Mouse (Mus musculus): ENCODE results near the gene Galnt2. TPM values are rescaled to one million over a fixed set of nuclear protein-coding genes. Genes with fewer than 3 reads are reported as not detected.

The Galnt2 gene
- polyA plus RNA-seq, 1 experiment from 2014 or later: 84.8 TPM

DNA sequence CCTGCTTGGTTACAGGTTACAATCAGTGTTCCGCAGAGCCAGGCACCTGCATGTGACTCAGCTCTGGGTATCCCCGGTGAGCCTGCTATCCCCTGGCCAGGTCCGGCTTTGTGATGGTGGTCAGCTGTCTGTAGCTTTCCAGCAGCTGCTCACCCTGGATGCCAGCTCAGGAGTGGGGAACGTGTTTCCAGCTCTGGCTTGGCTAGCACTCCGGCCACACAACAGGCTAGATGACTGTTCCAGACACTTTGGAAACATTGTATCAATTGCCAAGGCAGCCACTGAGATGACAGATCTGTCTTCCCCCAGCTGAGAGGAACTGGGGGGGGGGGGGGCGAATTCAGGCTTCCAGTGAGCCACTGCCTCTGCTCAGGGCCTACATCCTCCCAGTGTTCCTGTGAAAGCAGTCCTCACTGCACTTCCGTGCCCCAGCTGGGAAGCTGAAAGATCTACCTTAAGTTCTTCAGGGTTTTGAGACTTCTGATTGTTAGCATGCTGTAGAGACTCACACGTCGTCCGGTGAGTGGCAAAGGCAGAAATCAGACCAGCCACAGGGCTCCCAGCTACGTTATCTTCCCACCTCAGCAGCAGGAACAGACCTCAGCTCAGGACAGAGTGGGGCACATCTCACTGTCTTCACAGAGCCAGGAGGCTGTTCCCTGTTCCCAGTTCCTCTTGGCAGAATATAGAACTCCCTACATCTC lies 87.6 kb downstream of the Galnt2 start:
- WGBS: 79% methylated on average over 11 of the region's 11 CpGs
- H3K9ac ChIP-seq: no peak overlapping the region
- H3K4me1 ChIP-seq: peaks cover 64% of the 10 kb centered on the region
- no peaks in the 10 kb centered on the region for H3K27me3 ChIP-seq
- no peaks in the 10 kb centered on the region for H3K9me3 ChIP-seq (replicated peaks)
- ATAC-seq (ENCODE audit: low FRiP score): no peak
- no peak overlapping the region for H3K4me3 ChIP-seq
- no peak overlapping the region for H3K4me2 ChIP-seq (replicated peaks)
- peak overlapping the region; percentile 18; the same call in 1 of the 2 replicates for H3K27ac ChIP-seq
- H3K36me3 ChIP-seq: peaks cover 11% of the 10 kb centered on the region

DNA sequence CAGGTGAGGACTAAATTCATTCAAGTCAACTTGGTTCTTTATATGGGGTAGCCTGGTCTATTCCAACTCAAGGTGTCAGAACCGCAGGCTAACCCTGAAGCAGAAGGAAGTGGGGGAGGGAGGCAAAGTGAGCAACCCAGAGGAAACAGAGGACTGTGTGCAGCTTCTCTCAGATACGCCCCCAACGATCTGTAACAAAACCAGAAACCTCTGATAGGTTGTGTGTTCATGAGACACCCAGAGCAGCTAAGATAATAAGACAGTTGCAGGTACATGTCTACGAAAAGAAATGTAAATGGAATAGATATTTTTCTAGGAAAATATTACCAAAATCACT lies 88.1 kb downstream of the Galnt2 start:
- Histone ChIP-seq H3K4me1 (peaks cover 61% of the 10 kb centered on the region), H3K9ac (no peak overlapping the region), H3K36me3 (peaks cover 17% of the 10 kb centered on the region), H3K27me3 (no peaks in the 10 kb centered on the region), H3K4me3 (no peak overlapping the region), H3K27ac (no peak overlapping the region), H3K4me2 (replicated peaks) (no peak overlapping the region), H3K9me3 (replicated peaks) (no peaks in the 10 kb centered on the region)
- WGBS: 93% methylated on average over 4 of the region's 4 CpGs
- no peak for ATAC-seq (ENCODE audit: low FRiP score)

DNA sequence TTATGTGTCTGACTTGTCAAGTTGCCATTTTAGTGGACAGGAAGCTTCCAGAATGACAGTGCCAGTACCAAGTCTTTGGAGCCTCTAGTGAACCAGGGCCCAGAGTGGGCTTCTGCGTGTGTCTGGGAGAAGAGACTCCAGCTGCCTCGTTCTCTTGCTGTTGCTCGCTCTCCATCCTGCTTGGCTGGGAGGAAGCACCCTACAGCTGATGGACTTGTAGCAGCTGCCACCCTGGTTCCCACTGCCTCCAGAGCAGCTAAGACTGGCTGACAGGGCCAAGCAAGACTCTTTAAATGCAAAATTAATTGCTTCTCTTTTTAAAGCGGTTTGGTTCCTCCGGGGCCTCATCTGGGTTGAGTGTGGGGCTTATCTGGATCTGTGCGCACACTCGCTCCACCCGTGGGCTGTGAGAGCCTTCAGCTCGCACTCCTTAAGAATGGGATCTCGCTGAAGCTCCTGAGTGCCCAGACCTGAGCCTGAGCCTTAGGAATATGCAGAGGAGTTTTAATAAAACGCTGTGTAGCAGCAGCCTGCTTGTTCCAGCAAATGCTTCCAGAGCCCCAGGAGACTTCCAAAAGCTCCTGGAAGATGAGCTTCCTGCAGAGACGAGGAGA lies 90.1 kb downstream of the Galnt2 start:
- Histone ChIP-seq H3K36me3 (peaks cover 35% of the 10 kb centered on the region), H3K9ac (peak overlapping the region; percentile 41; the same call in 1 of the 2 replicates), H3K27me3 (no peaks in the 10 kb centered on the region), H3K9me3 (replicated peaks) (no peaks in the 10 kb centered on the region), H3K4me1 (peaks cover 48% of the 10 kb centered on the region), H3K4me3 (no peak overlapping the region), H3K27ac (peak overlapping the region; percentile 66), H3K4me2 (replicated peaks) (no peak overlapping the region; the same call in 1 of the 2 replicates)
- 0 out of 2 replicates have a peak, but pooled peaks have one; percentile 33 for ATAC-seq (ENCODE audit: low FRiP score)
- WGBS: 52% methylated on average over 12 of the region's 12 CpGs

DNA sequence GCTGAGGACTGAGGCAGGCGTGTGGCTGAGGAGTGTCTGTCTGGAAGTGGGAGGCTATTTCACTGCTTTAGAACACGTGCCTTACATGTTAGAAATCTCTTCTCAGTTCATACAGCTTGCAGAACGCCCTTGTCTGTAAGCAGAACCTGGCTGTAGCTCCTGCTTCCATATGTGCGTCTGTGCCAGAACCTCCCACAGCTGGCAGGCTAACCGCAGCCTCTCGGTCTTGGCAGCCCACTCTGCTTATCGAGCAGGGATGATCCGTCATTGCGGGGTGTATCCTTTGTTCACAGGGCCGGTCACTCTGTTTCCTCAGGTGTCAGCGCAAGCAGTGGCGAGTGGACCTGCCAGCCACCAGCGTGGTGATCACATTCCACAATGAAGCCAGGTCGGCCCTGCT lies 92.2 kb downstream of the Galnt2 start:
- Histone ChIP-seq H3K4me3 (no peak overlapping the region), H3K4me2 (replicated peaks) (no peak overlapping the region), H3K27me3 (no peaks in the 10 kb centered on the region), H3K9me3 (replicated peaks) (no peaks in the 10 kb centered on the region), H3K9ac (no peak overlapping the region), H3K36me3 (peaks cover 51% of the 10 kb centered on the region), H3K27ac (no peak overlapping the region), H3K4me1 (peaks cover 40% of the 10 kb centered on the region)
- ATAC-seq (ENCODE audit: low FRiP score): no peak
- WGBS: 93% methylated on average over 14 of the region's 14 CpGs

DNA sequence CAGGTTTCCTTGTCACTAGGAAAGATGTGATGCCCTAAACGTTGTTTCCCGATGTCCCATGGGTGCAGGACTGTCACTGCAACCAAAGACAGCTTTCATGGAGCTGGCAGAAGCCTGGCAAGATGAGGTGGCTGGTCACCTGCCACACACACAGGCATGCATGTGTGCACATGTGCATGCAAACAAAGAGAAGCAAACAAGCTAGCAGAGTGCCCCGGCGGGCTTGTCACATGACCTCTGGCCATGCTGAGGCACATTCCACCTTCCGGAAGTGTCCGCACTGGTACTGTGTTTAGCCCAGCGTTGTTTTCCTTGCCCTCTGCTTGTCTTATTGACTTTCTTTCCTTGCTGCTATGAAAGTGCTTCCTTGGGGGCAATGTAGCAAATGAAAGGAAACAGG lies 97.1 kb downstream of the Galnt2 start:
- Histone ChIP-seq H3K9me3 (replicated peaks) (no peaks in the 10 kb centered on the region), H3K27me3 (no peaks in the 10 kb centered on the region), H3K9ac (no peak overlapping the region), H3K4me2 (replicated peaks) (no peak overlapping the region), H3K4me1 (peaks cover 23% of the 10 kb centered on the region), H3K27ac (no peak overlapping the region), H3K4me3 (no peak overlapping the region), H3K36me3 (peaks cover 68% of the 10 kb centered on the region)
- no peak for ATAC-seq (ENCODE audit: low FRiP score)
- whole genome bisulfite sequencing: 78% methylated on average over 7 of the region's 7 CpGs

DNA sequence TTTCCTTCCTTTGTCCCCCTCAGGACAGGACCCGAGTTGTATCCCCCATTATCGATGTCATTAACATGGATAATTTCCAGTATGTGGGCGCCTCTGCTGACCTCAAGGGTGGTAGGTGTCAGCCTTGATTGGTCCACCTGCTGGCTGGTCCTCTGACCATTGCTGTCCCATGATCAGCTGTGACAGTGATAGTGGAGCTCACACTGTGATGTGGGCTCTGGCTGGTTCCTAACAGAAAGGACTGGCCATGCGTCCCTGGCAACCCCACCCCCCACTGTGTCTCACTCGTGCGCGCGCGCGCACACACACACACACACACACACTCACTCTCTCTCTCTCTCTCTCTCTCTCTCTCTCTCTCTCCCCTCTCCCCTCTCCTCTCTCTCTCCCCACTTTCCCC lies 98.5 kb downstream of the Galnt2 start:
- 0 out of 2 replicates have a peak overlapping the region, but pooled peaks have one; percentile 37 for H3K27ac ChIP-seq

DNA sequence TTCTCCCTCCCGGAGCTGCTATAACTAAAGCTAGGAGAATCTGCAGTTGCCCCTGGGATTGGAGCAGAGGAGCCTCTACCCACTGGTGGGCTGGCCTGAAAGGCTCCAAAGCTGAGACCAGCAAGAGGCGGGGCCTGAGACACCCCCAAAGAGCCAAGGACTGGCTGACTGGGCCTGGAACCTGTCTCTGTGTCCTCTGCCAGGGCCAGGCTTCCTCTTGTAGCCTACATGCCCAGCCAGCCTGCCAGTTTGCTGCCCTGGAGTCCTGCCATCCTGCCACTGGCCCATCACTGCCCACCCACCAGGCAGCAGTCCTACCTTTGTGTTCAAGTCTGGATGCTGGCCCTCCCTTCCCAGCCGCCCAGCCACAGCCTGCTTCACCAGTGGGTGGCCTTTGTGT lies 99.2 kb downstream of the Galnt2 start:
- WGBS: 38% methylated on average over 3 of the region's 3 CpGs
- Histone ChIP-seq H3K4me2 (replicated peaks) (no peak overlapping the region), H3K36me3 (peaks cover 69% of the 10 kb centered on the region), H3K4me1 (peaks cover 25% of the 10 kb centered on the region), H3K27ac (peak overlapping the region; percentile 52; the same call in 1 of the 2 replicates), H3K9ac (no peak overlapping the region), H3K27me3 (no peaks in the 10 kb centered on the region), H3K9me3 (replicated peaks) (no peaks in the 10 kb centered on the region), H3K4me3 (no peak overlapping the region)
- peak; percentile 33; the same call in 1 of the 2 replicates for ATAC-seq (ENCODE audit: low FRiP score)

More for the DNA sequence above, 98.5 kb downstream of the Galnt2 start:
- H3K4me3 ChIP-seq: no peak overlapping the region
- H3K9me3 ChIP-seq (replicated peaks): no peaks in the 10 kb centered on the region
- WGBS: 39% methylated on average over 7 of the region's 10 CpGs
- no peak overlapping the region for H3K4me2 ChIP-seq (replicated peaks)
- H3K4me1 ChIP-seq: peaks cover 23% of the 10 kb centered on the region
- H3K9ac ChIP-seq: no peak overlapping the region
- H3K27me3 ChIP-seq: no peaks in the 10 kb centered on the region
- H3K36me3 ChIP-seq: peaks cover 67% of the 10 kb centered on the region
- 0 out of 2 replicates have a peak, but pooled peaks have one; percentile 30 for ATAC-seq (ENCODE audit: low FRiP score)

DNA sequence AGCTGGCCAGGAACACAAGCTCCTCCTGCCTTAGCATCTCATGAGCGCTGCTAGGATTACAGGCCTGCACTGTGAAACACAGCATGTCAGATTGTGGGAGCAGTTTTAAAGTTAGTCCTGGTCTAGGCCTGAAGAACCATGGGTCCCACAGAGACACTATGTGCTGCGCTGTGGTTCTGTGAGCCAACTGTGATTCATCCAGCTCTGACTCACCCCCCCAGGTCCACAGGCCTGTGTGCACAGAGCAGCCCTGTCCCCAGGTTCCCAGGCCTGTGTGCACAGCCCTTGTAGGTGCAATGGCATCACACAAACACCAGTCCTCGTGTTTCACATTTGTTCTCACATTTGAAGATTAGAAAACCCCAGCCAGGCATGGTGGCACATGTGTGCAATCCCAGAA lies 99.9 kb downstream of the Galnt2 start:
- 95% methylated on average over 3 of the region's 3 CpGs for WGBS
- H3K4me1 ChIP-seq: peaks cover 27% of the 10 kb centered on the region
- no peak overlapping the region for H3K4me2 ChIP-seq (replicated peaks)
- no peak overlapping the region for H3K9ac ChIP-seq
- no peak for ATAC-seq (ENCODE audit: low FRiP score)
- H3K9me3 ChIP-seq (replicated peaks): no peaks in the 10 kb centered on the region
- no peaks in the 10 kb centered on the region for H3K27me3 ChIP-seq
- H3K36me3 ChIP-seq: peaks cover 69% of the 10 kb centered on the region
- H3K4me3 ChIP-seq: no peak overlapping the region
- H3K27ac ChIP-seq: no peak overlapping the region

DNA sequence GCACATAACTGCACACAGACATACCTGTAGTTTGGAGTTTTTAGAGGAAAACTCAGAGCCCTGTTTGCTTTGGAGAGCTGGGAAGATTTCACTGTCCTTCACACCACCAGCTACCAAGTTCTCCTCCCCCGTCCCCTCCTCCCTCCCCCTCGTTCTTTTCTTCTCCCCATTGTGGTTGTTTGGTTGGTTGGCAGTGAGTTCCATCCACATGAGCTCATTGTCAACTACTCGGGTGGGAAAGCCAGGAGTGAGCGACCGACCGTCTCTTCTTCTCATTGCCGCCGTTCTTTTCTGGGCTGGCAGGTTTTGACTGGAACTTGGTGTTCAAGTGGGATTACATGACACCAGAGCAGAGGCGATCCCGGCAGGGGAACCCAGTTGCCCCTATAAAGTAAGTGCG lies 100.5 kb downstream of the Galnt2 start:
- 54% methylated on average over 11 of the region's 11 CpGs for WGBS
- ATAC-seq (ENCODE audit: low FRiP score): no peak
- Histone ChIP-seq H3K4me1 (peaks cover 27% of the 10 kb centered on the region), H3K4me3 (no peak overlapping the region), H3K27me3 (no peaks in the 10 kb centered on the region), H3K4me2 (replicated peaks) (no peak overlapping the region), H3K9ac (no peak overlapping the region), H3K27ac (0 out of 2 replicates have a peak overlapping the region, but pooled peaks have one; percentile 12), H3K36me3 (peaks cover 69% of the 10 kb centered on the region), H3K9me3 (replicated peaks) (no peaks in the 10 kb centered on the region)

DNA sequence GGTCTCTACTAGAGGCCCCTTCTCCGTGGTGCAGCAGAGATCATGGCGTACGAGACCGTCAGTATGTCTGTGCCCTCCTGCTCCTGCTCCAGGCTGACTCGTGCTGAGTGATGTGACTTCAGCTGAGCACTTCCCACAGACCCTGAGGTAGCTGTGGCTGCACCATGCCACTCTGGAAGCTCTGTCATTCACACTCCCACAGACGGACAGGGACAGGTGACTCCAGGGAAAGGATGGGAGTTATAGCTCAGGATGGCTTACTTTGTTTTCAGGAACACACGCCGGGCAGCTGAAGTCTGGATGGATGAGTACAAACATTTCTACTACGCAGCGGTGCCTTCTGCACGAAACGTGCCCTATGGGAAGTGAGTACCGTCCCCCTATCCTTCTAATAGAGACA lies 105.1 kb downstream of the Galnt2 start:
- 94% methylated on average over 13 of the region's 13 CpGs for WGBS
- Histone ChIP-seq H3K4me2 (replicated peaks) (no peak overlapping the region), H3K27ac (no peak overlapping the region), H3K4me1 (peaks cover 16% of the 10 kb centered on the region), H3K9ac (no peak overlapping the region), H3K27me3 (no peaks in the 10 kb centered on the region), H3K36me3 (peaks cover 79% of the 10 kb centered on the region), H3K9me3 (replicated peaks) (no peaks in the 10 kb centered on the region), H3K4me3 (no peak overlapping the region)
- no peak for ATAC-seq (ENCODE audit: low FRiP score)

DNA sequence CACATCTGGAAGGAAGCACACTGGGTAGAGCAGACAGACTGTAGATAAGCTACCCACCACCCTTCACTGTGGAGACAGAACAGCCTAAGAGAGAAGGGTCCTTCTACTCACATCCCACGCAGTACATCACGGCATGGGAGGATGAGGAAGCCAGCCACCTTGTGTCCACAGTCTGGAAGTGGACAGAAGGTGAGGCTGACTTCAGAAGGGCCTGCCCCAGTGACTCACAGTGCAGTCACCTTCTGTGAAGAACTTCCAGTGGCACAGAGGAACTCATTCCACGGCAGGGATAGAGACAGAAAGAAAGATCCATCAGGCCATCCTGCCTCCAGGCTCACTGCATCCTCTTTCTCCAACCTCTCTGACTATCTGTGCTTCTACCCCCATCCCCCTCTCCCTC lies 108.6 kb downstream of the Galnt2 start:
- Histone ChIP-seq H3K9me3 (replicated peaks) (no peaks in the 10 kb centered on the region), H3K36me3 (peaks cover 85% of the 10 kb centered on the region), H3K4me3 (no peak overlapping the region), H3K4me1 (peaks cover 16% of the 10 kb centered on the region), H3K4me2 (replicated peaks) (no peak overlapping the region), H3K9ac (no peak overlapping the region; the same call in 1 of the 2 replicates), H3K27me3 (no peaks in the 10 kb centered on the region), H3K27ac (no peak overlapping the region)
- WGBS: 82% methylated on average over 3 of the region's 3 CpGs
- no peak for ATAC-seq (ENCODE audit: low FRiP score)

DNA sequence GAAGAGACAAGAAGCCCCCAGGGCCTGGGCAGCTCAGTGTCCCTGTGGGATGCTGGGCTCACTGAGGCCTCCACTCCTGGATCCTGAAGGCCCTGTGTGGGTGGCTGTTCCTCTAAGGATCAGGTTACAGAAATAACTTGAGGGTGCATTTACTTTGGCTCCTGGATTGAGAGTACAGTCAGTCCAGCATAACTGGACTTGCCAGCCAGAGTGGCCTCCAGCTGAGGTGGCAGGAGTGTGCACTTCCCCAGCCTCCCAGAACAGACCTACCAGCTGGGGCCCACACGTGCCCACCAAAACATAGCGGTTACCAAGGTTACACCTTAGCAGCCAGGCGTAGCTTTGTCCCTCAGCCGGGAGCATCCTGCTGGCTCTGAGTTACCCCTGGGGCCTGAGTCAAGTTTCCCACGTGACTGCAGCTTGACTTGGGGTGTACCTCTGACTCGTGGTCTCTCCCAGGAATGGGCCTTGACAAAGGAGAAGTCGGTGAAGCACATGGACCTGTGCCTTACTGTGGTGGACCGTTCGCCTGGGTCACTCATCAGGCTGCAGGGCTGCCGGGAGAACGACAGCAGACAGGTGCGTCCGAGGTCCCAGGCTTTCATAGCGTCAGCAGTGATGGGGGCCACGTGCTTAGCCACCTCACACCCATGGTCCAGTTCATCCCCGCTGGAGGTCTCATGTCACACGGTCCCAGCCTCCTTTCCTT lies 109.3 kb downstream of the Galnt2 start:
- no peak overlapping the region for H3K9ac ChIP-seq
- no peaks in the 10 kb centered on the region for H3K27me3 ChIP-seq
- 58% methylated on average over 17 of the region's 17 CpGs for WGBS
- H3K9me3 ChIP-seq (replicated peaks): no peaks in the 10 kb centered on the region
- H3K4me2 ChIP-seq (replicated peaks): no peak overlapping the region
- peak; percentile 64; the same call in 1 of the 2 replicates for ATAC-seq (ENCODE audit: low FRiP score)
- H3K36me3 ChIP-seq: peaks cover 83% of the 10 kb centered on the region
- H3K4me3 ChIP-seq: no peak overlapping the region
- H3K4me1 ChIP-seq: peaks cover 12% of the 10 kb centered on the region
- H3K27ac ChIP-seq: 0 out of 2 replicates have a peak overlapping the region, but pooled peaks have one; percentile 24
